Mouse (Mus musculus) midbrain, embryonic 13.5 days (tissue): ENCODE results near the gene Dlx1. TPM values are rescaled to one million over a fixed set of nuclear protein-coding genes. Genes with fewer than 3 reads are reported as not detected.

Source experiments
- ATAC-seq: fragments of 200-750 bp; cut with Nextera tagmentation; 2 replicates; pipeline ENCODE4 v1.8.0; 2017; ENCODE audit warnings: mild to moderate bottlenecking, moderate TSS enrichment, moderate library complexity
- H3K27ac ChIP-seq: fragments of 300-500 bp; sonication (generic); 2 replicates; pipeline ENCODE4 v1.5.1; 2015; ENCODE audit warnings: inconsistent platforms, mild to moderate bottlenecking, moderate library complexity
- H3K27me3 ChIP-seq: fragments of 300-500 bp; sonication (generic); 2 replicates; pipeline ENCODE4 v1.6.1; 2015; ENCODE audit warnings: mild to moderate bottlenecking, inconsistent platforms
- H3K36me3 ChIP-seq: fragments of 300-500 bp; sonication (generic); 2 replicates; pipeline ENCODE4 v1.6.1; 2015; ENCODE audit warnings: mild to moderate bottlenecking, inconsistent platforms
- H3K4me1 ChIP-seq: fragments of 300-500 bp; sonication (generic); replicated peaks from 2 replicates; pipeline ENCODE4 v1.6.1; 2015; ENCODE audit warnings: inconsistent platforms
- H3K4me2 ChIP-seq: fragments of 300-500 bp; sonication (generic); replicated peaks from 2 replicates; pipeline ENCODE4 v1.6.1; 2015; ENCODE audit warnings: moderate library complexity, mild to moderate bottlenecking, inconsistent platforms
- H3K4me3 ChIP-seq: fragments of 300-500 bp; sonication (generic); replicated peaks from 2 replicates; pipeline ENCODE4 v1.5.1; 2015; ENCODE audit warnings: mild to moderate bottlenecking, inconsistent platforms
- H3K9ac ChIP-seq: fragments of 300-500 bp; sonication (generic); replicated peaks from 2 replicates; pipeline ENCODE4 v1.6.1; 2015; ENCODE audit warnings: mild to moderate bottlenecking, inconsistent platforms
- H3K9me3 ChIP-seq: fragments of 300-500 bp; sonication (generic); 2 replicates; pipeline ENCODE4 v1.6.1; 2016; ENCODE audit warnings: mild to moderate bottlenecking, inconsistent platforms
- WGBS: fragments of 180-500 bp; shearing (Covaris S2); methylation state at CpG from one replicate; pipeline ENCODE4 v1.1.7; 2015; 5-methylcytosine and 5-hydroxymethylcytosine counted together
- polyA plus RNA-seq: library from polyadenylated mRNA; unstranded; fragments of >200 nt; fragmentation: Nextera tagmentation; extraction: Ambion mirVana; gene quantifications from 2 replicates; pipeline ENCODE4 v1.2.1, GENCODE M21; 2015

Gene Dlx1
- polyA plus RNA-seq, 1 experiment from 2014 or later: 56.4 TPM

DNA sequence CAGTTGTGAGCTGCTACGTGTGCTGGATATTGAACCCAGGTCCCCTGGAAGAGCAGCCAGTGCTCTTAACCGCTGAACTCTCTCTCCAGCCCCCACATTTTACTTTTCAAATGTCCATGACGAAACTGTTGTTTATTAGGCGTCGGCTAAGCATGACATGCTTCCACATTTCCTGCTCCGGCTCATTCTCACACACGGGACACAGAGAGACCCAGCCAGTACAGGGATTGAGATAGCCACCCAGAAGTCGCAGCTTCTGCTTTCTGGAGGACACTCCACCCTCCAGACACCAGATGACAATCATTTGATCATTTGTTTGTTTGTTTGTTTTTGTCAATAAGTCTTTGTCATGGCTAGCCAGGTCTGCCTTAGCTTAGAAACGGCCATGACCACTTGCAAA is 23.1 kb upstream of the Dlx1 start:
- no peak for ATAC-seq
- Histone ChIP-seq H3K36me3 (no peaks in the 10 kb centered on the region), H3K27me3 (no peaks in the 10 kb centered on the region), H3K9ac (no peak overlapping the region), H3K9me3 (no peaks in the 10 kb centered on the region), H3K4me2 (no peak overlapping the region), H3K4me1 (peaks cover 3% of the 10 kb centered on the region; the same call in 1 of the 2 replicates), H3K27ac (no peak overlapping the region), H3K4me3 (no peak overlapping the region)
- WGBS: 87% methylated on average over 9 of the region's 9 CpGs

DNA sequence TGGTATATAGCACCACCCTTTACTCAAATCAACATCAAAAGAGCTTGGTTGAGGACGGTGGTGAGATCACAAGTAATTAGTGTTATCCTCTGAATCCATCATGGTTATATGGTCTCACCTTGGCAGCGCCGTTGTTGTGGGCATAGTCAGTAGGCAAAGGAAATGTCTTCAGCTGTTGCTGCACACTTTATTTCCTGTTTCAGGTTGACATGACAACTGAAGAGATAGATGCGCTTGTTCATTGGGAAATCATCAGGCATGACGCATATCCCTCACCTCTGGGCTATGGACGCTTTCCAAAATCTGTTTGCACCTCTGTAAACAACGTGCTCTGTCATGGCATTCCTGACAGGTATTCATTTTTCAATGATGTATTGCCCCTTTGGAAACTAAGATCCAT is 16.7 kb upstream of the Dlx1 start:
- Histone ChIP-seq H3K9me3 (no peaks in the 10 kb centered on the region), H3K36me3 (no peaks in the 10 kb centered on the region), H3K4me1 (peaks cover 11% of the 10 kb centered on the region), H3K9ac (no peak overlapping the region), H3K27ac (no peak overlapping the region), H3K4me2 (no peak overlapping the region), H3K4me3 (no peak overlapping the region), H3K27me3 (peaks cover 12% of the 10 kb centered on the region)
- WGBS: 91% methylated on average over 7 of the region's 7 CpGs
- ATAC-seq: no peak

DNA sequence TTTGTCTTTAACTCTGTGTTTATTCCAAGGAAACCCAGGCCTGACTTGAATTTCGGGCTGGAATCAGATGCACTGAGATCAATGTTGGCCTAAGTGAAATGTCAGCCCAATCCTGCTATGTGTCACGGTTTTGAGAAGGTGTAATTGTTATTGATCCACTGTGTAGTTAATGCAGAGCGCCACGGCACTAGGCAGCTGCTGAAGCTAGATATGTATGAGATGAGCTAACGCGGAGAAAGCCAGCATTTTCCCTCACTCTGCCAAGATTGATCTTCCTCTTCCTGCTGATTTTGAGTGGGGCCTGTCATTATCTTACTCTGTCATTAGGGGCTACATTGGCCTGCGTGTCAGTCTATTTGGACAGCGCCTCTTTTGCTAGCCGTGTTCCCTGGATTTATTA is 15.6 kb upstream of the Dlx1 start:
- peaks cover 12% of the 10 kb centered on the region for H3K27me3 ChIP-seq
- no peak overlapping the region for H3K9ac ChIP-seq
- H3K36me3 ChIP-seq: no peaks in the 10 kb centered on the region
- no peak overlapping the region for H3K27ac ChIP-seq
- peak; percentile 72 for ATAC-seq
- no peaks in the 10 kb centered on the region for H3K9me3 ChIP-seq
- no peak overlapping the region for H3K4me3 ChIP-seq
- no peak overlapping the region for H3K4me2 ChIP-seq
- 58% methylated on average over 9 of the region's 9 CpGs for WGBS
- peaks cover 16% of the 10 kb centered on the region for H3K4me1 ChIP-seq

- peaks cover 17% of the 10 kb centered on the region for H3K4me1 ChIP-seq
- no peak overlapping the region for H3K9ac ChIP-seq
- WGBS: 17% methylated on average over 4 of the region's 4 CpGs
- peaks cover 56% of the 10 kb centered on the region for H3K27me3 ChIP-seq
- no peaks in the 10 kb centered on the region for H3K36me3 ChIP-seq
- no peak overlapping the region for H3K27ac ChIP-seq
- H3K4me3 ChIP-seq: no peak overlapping the region
- H3K4me2 ChIP-seq: no peak overlapping the region
- no peaks in the 10 kb centered on the region for H3K9me3 ChIP-seq
- no peak for ATAC-seq
Measured at GRCm38 (mm10) chr2:71516995-71517394, 10.9 kb upstream of the Dlx1 start.

DNA sequence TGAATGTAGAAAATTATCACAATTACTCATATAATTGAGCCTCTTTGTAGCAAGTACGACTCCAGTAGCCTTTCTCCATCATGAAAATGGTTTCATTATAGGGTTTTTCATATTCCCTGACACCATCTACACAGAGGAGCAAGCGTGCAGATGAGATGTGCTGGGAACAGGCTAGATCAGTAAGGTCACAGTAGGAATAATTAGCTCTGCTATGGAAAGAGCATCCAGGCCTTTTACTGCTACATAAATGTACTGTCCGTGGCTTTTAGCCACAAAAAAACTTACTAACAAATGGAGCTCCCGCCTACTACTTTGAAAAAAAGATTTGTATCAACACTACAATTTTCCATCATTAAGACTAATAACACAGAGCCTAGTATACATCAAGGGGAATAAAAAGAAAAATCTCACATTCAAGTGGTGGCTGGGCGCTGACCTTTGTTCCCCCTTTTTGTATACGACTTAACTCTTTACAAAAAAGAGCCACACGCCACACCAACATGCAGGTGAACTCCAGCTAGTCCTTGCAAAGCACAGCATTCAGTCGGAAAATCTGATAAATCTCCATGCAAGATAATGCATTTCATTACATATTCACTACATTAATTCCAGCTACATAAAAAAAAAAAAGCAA is 10.3 kb upstream of the Dlx1 start:
- Histone ChIP-seq H3K27me3 (peaks cover 62% of the 10 kb centered on the region), H3K9ac (no peak overlapping the region), H3K9me3 (no peaks in the 10 kb centered on the region), H3K4me1 (peaks cover 14% of the 10 kb centered on the region; the same call in 1 of the 2 replicates), H3K4me3 (no peak overlapping the region), H3K27ac (no peak overlapping the region), H3K4me2 (no peak overlapping the region), H3K36me3 (no peaks in the 10 kb centered on the region)
- ATAC-seq: no peak
- 27% methylated on average over 8 of the region's 8 CpGs for WGBS

DNA sequence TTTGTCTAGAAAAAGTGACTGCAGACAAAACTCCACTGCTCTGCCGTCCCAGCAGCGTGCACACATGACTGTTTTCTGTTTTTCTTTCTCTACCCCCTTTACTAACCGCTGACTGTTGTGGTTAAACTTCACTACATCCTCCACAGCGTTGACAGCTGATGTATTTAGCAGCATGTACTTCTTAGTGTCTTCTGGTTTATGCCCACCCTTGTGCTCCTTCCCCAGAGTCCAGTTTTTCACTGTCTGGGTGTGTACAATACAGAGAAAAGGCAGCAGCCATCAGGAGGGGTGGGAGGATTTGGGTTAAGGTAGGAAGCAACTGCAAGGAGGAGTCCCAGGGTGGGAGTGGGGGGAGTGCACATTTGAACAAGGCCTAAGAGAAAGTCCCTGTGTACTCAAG is 5.0 kb upstream of the Dlx1 start:
- Histone ChIP-seq H3K4me1 (no peaks in the 10 kb centered on the region), H3K27me3 (peaks cover 96% of the 10 kb centered on the region), H3K27ac (no peak overlapping the region), H3K4me2 (no peak overlapping the region), H3K4me3 (no peak overlapping the region), H3K36me3 (no peaks in the 10 kb centered on the region), H3K9me3 (no peaks in the 10 kb centered on the region), H3K9ac (no peak overlapping the region)
- no peak for ATAC-seq
- WGBS: 76% methylated on average over 4 of the region's 4 CpGs

- Histone ChIP-seq H3K4me1 (0 out of 2 replicates have a peak, but pooled peaks cover under 1% of the 10 kb centered on the region), H3K27ac (no peak overlapping the region), H3K9me3 (no peaks in the 10 kb centered on the region), H3K36me3 (no peaks in the 10 kb centered on the region), H3K4me3 (no peak overlapping the region), H3K27me3 (peaks cover 96% of the 10 kb centered on the region), H3K4me2 (no peak overlapping the region), H3K9ac (no peak overlapping the region)
- 47% methylated on average over 4 of the region's 4 CpGs for WGBS
- no peak for ATAC-seq
Measured at GRCm38 (mm10) chr2:71523431-71523830, 4.5 kb upstream of the Dlx1 start.

DNA sequence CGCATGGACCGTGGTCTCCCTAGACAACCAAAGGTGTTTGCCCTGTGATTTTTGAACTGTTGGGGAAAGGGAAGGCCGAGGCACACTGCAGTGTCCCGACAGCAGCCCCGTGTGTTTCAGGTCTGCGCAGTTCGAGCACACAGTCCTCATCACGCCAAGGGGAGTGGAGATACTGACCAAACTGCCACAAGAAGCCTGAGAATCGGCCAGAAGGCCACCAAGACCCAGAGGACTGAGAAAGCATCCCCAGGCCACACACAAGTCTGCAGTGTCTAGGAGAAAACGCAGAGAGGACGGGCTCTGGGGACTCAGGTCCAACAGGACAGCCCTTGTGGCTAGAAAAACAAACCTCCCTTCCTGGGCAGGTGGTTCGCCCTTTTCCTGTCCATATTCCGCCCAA is 3.1 kb upstream of the Dlx1 start:
- no peak overlapping the region for H3K27ac ChIP-seq
- H3K9me3 ChIP-seq: no peaks in the 10 kb centered on the region
- H3K27me3 ChIP-seq: peaks cover 97% of the 10 kb centered on the region
- H3K4me1 ChIP-seq: peaks cover 14% of the 10 kb centered on the region
- no peak overlapping the region for H3K4me3 ChIP-seq
- H3K36me3 ChIP-seq: no peaks in the 10 kb centered on the region
- 18% methylated on average over 13 of the region's 13 CpGs for WGBS
- no peak overlapping the region for H3K9ac ChIP-seq
- no peak overlapping the region for H3K4me2 ChIP-seq
- ATAC-seq: no peak

DNA sequence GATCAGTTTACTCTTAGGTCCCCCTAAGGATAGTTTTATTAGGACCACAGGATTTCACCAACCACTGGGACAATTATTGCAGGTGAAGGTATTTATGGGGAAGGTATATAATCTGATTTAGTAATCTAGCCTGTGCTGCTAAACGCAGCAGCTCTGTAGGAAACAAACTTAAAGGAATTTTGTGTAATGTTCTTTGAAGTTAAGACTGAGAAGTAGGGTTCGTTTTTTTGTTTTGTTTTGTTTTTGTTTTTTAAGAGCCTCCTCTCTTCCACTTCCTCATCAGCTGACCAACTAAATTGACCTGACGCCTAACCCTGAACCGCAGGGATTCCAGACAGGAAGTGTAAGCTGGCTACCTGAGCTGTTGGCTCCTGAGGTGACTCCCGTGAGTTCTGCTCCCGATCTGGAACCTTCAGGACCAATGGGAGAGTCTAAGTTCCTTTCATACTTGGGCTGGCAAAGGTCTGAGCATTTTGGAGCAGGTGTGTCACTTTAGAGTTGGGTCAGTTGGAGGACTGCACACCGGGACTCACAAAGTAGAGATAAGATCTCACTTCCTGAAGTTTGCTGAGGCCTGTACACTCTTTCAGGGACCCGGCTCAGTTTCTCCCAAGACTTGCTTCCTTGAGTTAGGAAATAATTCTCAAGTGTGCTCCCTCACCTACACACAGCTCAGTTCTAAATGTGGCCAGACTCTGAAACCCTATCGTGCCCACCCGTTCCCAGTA is 1.2 kb upstream of the Dlx1 start:
- no peaks in the 10 kb centered on the region for H3K9me3 ChIP-seq
- peak overlapping the region; percentile 7; the same call in 1 of the 2 replicates for H3K4me3 ChIP-seq
- 0 out of 2 replicates have a peak overlapping the region, but pooled peaks have one; percentile 53 for H3K27ac ChIP-seq
- ATAC-seq: no peak
- no peak overlapping the region for H3K9ac ChIP-seq
- 6% methylated on average over 10 of the region's 10 CpGs for WGBS
- H3K4me2 ChIP-seq: peak overlapping the region; percentile 4; the same call in 1 of the 2 replicates
- no peaks in the 10 kb centered on the region for H3K36me3 ChIP-seq
- peaks cover 97% of the 10 kb centered on the region for H3K27me3 ChIP-seq
- peaks cover 19% of the 10 kb centered on the region for H3K4me1 ChIP-seq

GRCm38 (mm10) chr2:71527323-71528013 is 445 bp upstream of the Dlx1 start:
- Histone ChIP-seq H3K9ac (no peak overlapping the region), H3K4me1 (peaks cover 19% of the 10 kb centered on the region), H3K4me2 (peak overlapping the region; percentile 4), H3K9me3 (no peaks in the 10 kb centered on the region), H3K4me3 (peak overlapping the region; percentile 7; the same call in 1 of the 2 replicates), H3K27me3 (peaks cover 98% of the 10 kb centered on the region), H3K36me3 (no peaks in the 10 kb centered on the region), H3K27ac (0 out of 2 replicates have a peak overlapping the region, but pooled peaks have one; percentile 53)
- ATAC-seq: no peak
- WGBS: 2% methylated on average over 24 of the region's 24 CpGs

DNA sequence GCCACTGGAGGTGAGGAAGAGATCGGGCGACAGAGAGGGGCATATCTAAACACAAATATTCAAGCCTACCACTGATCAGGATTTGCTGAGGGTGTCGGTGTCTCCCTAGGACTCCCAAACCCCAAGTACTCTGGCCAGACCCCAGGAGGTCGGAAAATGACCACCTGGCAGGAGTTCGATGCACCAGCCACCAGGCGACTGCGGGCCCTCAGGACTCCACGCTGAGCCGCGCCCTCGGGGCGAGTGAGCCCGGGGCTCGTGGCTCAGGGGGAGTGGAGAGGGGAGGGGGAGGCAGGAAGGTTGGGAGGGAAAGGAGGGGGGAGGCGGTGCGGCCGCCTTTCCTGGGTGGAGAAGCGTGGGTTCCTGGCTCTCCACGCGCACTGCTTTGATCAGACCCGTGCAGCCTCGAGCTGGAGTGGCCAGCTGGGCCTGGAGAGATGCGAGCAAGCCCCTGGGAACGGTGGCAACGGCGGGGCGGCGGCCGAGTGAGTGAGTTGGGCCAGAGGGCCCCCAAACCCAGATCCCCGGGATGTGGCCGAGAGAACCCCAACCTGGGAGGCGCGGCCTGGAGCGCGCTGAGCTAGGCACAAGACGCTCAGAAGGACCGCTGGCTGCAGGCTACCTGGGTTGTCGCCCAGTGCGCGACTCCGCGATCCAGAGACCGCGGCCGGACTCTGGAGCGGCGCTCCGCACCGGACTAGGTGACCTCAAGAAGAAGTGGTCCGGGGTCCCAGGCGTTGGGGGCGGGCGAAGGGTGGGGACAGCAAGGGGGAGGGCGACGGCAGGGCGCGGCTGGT is 999 bp downstream of the Dlx1 start:
- H3K4me3 ChIP-seq: peak overlapping the region; percentile 44

More for the DNA sequence above, 999 bp downstream of the Dlx1 start:
- peak; percentile 68 for ATAC-seq
- Histone ChIP-seq H3K36me3 (no peaks in the 10 kb centered on the region), H3K27me3 (peaks cover 98% of the 10 kb centered on the region), H3K27ac (peak overlapping the region; percentile 76), H3K9ac (peak overlapping the region; percentile 51), H3K4me2 (peak overlapping the region; percentile 68), H3K9me3 (no peaks in the 10 kb centered on the region), H3K4me1 (peaks cover 19% of the 10 kb centered on the region)
- WGBS: under 1% methylated on average over 50 of the region's 57 CpGs
